Mouse (Mus musculus) heart, postnatal 10 days (tissue): ENCODE measurements around the gene Tcp11. TPM values are rescaled to one million over a fixed set of nuclear protein-coding genes. Genes with fewer than 3 reads are reported as not detected.

Experiments
- DNase-seq, 2 experiments: peaks; one replicate each; pipeline ENCODE4 v3.0.0; 2021
- intact Hi-C: fragments of 180-260 bp; cut with DNase I; formaldehyde crosslinking; loops from one replicate; pipeline ENCODE4 v1.15.1; 2025
- total RNA-seq, 2 experiments: library from RNA; stranded (reverse); gene quantifications; 2 replicates each; pipeline ENCODE4 v1.2.3; 2021

Gene Tcp11
- total RNA-seq, 2 experiments from 2014 or later: 0.12 to 0.25 TPM

DNA sequence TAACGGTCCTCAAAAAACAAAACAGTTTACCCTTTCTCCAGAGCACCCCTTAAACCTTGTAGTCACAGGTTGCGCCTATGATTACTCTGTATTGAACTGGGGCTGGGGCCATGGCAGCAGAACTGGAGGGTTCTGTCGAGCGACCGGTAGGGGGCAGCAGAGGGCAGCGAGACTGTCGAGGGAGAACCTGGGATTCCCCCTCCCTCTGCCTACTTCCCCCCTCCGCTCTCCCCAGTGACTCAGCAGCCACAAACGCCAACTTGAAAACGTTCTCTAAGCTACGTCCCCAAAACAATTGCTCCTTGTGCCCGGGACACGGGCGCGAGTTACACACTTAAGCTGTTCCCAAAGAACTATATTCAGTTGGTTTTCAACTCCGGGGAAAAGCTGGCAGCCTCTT is 4.5 kb upstream of the Tcp11 start:
- intact Hi-C loops: loop anchor here (1.0 kb wide), 2 partner anchors 48 to 78 kb away; no protein-coding TSS in a partner anchor

DNA sequence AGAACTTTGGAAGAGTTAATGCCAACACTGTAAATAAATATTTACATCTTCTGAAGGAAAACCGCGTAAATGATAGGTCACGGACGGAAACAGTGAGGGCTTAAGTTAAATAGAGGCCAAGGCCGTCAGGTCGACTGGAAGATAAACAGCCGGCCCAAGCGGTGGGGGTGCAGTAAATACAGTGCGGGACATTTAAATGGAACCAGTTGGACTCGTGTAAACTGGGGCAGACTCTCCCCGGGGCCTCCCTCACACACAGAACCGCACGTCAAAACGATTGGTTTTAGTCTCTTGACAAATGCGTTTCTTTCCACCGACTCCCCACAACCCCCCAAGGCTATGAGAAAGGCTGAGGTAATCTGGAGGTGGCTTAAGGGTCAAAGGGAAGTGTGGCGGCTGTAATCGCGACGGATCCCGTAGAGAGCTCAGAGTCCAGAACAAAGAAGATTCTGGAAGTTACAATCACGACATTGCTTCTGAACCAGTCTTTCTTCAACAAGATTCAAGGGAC is 4.0 kb upstream of the Tcp11 start:
- intact Hi-C loops: no loop called here
- DNase-seq: no peak

More for the DNA sequence above, 4.5 kb upstream of the Tcp11 start:
- DNase-seq: peak; percentile 90 to 95

GRCm38 (mm10) chr17:28082863-28083262 is 2.4 kb upstream of the Tcp11 start:
- intact Hi-C loops: no loop called here

DNA sequence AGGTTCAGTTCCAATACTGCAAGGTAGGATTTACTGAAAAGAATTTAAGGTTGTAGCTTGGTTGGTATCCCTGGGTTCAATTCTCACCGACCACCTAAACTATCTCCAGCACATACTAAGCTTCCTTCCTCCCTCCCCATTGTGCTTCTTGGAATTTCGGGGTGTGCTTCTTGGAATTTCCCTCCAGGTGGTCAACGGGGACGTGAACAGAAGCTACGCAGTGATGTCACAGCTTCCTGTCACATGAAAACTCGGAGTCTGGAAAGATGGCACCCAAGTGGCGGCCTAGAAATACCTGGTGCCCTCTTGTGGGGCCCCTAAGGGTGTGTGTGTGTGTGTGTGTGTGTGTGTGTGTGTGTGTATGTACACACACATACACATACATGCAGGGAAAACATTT is 1.4 kb upstream of the Tcp11 start:
- no peak for DNase-seq
- intact Hi-C loops: no loop called here

More at GRCm38 (mm10) chr17:28082863-28083262, 2.4 kb upstream of the Tcp11 start:
- no peak for DNase-seq

DNA sequence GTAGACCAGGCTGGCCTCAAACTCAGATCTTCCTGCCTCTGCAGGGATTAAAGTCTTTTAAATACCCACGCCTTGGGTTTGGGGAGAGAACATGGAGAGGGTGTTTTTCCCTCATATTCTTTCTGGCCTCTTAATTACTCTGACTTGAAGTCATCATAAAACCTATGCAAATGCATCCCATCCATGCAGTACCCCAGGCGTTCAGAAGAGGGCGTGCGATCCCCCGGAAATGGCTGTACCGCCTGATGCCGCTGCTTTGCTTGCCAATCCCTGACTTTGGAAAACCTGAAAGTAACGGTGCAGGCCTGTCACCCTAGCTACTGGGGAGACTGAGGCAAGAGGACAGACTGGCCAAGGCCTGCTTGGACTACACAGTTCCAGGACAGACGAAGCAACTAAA is 946 bp upstream of the Tcp11 start:
- DNase-seq: peak in 1 of 2 experiments; percentile 45
- intact Hi-C loops: no loop called here

DNA sequence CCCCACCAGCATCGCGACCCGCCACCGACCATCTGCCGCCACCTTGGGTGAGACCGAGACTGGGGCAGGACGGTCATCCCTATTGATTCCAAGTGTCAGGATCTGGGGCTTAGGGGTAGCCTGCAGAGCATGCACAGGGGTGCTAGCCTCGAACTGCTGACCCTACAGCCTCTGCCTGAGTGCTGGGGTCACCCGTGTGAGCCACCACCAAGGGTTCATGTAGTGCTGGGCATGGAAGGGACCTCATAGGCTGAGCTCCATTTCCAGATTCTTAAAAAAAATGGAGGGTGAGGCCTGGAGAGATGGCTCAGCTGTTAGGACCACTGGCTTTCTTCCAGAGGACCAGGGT is 352 bp upstream of the Tcp11 start:
- intact Hi-C loops: no loop called here
- no peak for DNase-seq

DNA sequence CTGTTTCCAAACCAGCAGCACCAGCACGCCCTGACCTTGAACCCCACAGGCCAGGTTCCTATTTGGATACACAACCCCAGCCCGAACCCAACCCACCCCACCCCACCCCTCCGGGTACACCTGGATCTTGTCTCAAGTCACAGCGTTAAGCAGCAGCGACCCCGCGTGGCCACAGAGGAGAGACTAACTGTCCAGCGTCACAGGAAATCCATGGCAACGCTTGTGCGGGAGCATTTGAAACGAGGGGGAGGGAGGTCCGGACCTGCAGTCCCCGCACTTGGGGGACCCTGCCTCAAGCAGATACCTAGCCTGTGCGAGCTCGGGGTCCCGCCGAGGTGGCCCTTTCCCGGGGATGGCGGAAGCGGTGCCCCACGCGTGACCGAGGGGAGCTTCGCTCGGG is 821 bp downstream of the Tcp11 start:
- DNase-seq: peak; percentile 87 to 91
- intact Hi-C loops: loop anchor here (1.0 to 5.0 kb wide), 2 partner anchors 90 to 172 kb away; partner anchors contain the start of genes Anks1 and Taf11

DNA sequence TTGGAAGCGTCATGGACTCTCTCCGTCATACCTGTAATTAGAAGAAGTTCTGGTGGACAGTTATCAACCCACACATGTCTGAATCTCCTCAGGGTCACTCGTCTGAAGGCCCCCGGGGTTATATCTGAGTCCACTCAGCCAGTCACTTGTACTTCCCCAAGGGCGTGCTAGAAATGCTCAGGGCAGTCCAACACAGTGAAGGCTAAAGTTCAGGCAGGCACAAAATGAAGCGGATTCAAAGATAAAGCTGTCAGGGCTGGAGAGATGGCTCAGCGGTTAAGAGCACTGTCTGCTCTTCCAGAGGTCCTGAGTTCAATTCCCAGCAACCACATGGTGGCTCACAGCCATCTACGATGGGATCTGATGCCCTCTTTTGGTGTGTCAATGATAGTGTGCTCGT is 2.4 kb downstream of the Tcp11 start:
- DNase-seq: no peak
- intact Hi-C loops: loop anchor here (5.0 kb wide), 1 partner anchor 171 kb away; the partner anchor contains the start of genes Anks1 and Taf11

GRCm38 (mm10) chr17:28074486-28074885 is 6.0 kb downstream of the Tcp11 start:
- DNase-seq: no peak
- intact Hi-C loops: no loop called here

- intact Hi-C loops: no loop called here
- DNase-seq: no peak
These were observed 7.7 kb downstream of the Tcp11 start for GRCm38 (mm10) chr17:28072730-28073129.

GRCm38 (mm10) chr17:28070256-28070655 is 10.2 kb downstream of the Tcp11 start:
- peak in 1 of 2 experiments; percentile 40 for DNase-seq
- intact Hi-C loops: no loop called here

DNA sequence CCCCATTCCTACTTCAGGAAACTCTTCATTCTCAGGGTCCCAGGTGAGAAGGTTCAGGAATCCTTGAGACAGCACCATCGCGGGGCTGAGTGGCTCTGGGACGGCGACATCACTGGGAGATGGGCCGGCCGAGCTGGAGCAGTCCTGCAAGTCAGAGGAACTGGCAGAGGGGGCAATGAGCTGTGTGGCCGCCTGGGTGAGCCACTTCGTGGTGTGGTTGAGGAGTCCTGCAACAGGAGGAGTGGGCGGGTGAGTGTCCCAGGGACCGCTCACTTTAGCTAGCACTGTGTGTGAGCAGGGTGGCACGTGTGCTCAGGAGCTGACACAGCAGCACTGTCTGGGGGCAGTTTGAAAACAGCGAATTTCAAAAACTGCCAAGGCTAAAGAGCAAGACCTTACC is 11.0 kb downstream of the Tcp11 start:
- intact Hi-C loops: no loop called here
- no peak for DNase-seq

DNA sequence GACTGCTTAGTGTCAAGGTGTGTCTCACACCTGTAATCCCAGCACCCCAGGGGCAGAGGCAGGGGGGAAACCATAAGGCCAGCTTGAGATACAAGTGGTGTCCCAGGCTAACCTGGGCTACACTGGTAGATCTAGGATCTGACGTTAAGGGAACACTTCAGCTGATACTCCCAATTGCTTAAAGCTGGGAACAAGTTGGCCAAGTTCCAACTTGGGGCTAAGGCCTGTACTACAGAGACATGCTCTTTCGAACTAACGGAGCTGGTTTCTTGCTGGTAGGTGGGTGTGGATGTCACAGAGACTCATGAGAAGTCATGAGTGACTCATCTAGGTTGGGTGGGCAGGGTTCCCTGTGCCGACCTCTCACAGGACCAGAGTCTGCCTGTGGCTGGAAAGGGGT is 13.1 kb downstream of the Tcp11 start:
- intact Hi-C loops: no loop called here
- DNase-seq: no peak

DNA sequence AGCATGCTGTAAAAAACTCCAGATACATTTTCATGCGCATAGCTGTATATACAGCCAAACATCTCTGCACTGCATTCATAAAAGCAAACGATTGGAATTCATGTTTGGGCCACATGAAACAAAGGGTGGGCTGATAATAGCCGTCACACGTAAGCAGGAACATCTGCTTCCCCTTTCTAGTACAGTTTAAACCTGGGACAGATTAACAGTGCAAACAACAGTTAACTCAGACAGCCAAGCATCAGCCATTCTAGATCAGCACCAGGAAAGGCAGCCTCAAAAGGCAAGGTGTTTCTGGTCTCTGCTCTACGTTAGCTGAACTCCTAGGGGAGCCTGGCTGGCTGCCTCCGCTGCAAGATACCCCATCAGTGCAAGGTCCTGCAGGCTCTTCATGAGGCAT is 17.3 kb downstream of the Tcp11 start:
- intact Hi-C loops: no loop called here
- DNase-seq: no peak

DNA sequence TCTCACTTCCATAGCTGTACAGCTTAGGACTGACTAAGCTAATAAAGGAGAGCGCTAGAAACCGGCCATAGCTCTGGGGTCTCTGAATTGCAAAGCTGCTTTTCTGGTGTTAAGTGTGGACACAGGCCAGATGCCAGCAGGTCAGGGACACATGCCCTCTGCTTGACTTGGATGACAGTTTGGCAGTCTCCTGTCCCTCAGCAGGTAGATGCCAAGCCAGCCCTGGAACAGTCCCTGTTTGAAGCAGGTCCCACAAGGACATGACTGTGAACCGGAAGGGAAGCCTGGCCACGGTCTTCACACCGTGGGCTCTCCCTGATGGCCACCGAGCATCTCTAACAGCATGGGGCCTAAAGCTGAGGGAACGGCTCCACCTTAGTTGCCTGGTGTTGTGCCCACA is 17.7 kb downstream of the Tcp11 start:
- intact Hi-C loops: no loop called here
- peak in 1 of 2 experiments; percentile 36 for DNase-seq

GRCm38 (mm10) chr17:28061472-28061871 is 19.0 kb downstream of the Tcp11 start:
- DNase-seq: peak; percentile 30 to 48
- intact Hi-C loops: no loop called here

GRCm38 (mm10) chr17:28060681-28061080 is 19.8 kb downstream of the Tcp11 start:
- no peak for DNase-seq
- intact Hi-C loops: no loop called here

DNA sequence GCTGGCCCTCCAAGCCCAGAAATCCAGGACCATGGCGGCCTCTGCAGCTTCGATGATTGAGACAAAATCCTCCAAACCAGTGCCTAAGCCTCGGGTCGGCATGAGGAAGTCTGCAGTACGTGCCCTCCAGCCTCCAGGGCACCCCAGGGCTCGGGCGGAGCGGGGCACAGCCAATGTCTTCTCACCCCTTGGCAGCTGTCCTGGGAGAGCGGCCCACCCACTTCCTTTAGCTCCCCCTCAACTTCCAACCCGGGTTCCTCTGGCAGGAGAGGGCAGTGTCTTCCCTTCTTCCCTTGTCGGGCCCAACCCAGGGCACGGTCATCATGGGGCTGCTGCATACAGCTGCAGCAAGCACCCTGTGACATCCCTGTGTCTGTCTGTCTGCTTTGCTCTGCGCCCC is 22.1 kb downstream of the Tcp11 start:
- intact Hi-C loops: no loop called here

GRCm38 (mm10) chr17:28052293-28052863 is 28.1 kb downstream of the Tcp11 start:
- DNase-seq: no peak
- intact Hi-C loops: no loop called here

More for the DNA sequence above, 22.1 kb downstream of the Tcp11 start:
- DNase-seq: no peak

- intact Hi-C loops: no loop called here
- peak; percentile 32 to 36 for DNase-seq
These were observed 30.2 kb downstream of the Tcp11 start for GRCm38 (mm10) chr17:28050210-28050609.

- DNase-seq: peak; percentile 52 to 58
- intact Hi-C loops: loop anchor here (1.0 to 5.0 kb wide), 2 partner anchors 41 to 59 kb away; no protein-coding TSS in a partner anchor
These were observed 32.0 kb downstream of the Tcp11 start for GRCm38 (mm10) chr17:28048425-28048824.

DNA sequence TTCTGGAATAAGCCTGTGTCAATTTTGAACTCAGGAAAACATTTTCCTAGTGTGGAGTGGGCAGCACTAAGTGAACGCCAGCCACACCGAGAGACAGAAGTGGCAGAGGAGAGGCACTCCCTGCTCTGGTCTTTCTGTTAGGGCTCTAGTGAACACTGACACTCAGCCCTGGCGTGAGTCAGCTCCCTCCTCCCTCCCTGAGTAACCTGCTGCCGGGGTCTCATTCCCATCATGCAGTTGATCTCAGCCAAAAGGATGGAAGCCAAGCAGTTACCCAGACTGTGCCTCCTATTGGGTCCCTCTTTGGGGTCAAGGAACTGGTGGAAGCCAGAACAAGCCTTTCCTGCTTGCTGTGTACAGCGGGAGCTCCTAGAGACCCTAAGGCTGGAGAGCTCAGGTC is 32.9 kb downstream of the Tcp11 start:
- no peak for DNase-seq
- intact Hi-C loops: loop anchor here (5.0 kb wide), 1 partner anchor 40 kb away; no protein-coding TSS in a partner anchor
